Mouse (Mus musculus): ENCODE data around the gene Ndufaf7. TPM values are rescaled to one million over a fixed set of nuclear protein-coding genes. Genes with fewer than 3 reads are reported as not detected.

Gene Ndufaf7
- total and polyA plus RNA-seq, 2 experiments from 2014 or later = 31.8 to 60.7 TPM

GRCm38 (mm10) chr17:78989015-78989414, 52.1 kb downstream of the Ndufaf7 start:
- Histone ChIP-seq H3K9me3 (replicated peaks; ENCODE audit: control insufficient read depth, low read length) (no peaks in the 10 kb centered on the region), H3K4me1 (ENCODE audit: control insufficient read depth, insufficient read depth) (no peaks in the 10 kb centered on the region), H3K4me3 (ENCODE audit: low read depth, low read length) (no peak overlapping the region), H3K9ac (replicated peaks; ENCODE audit: low read depth, low read length) (no peak overlapping the region), H3K27ac (ENCODE audit: low read depth) (no peak overlapping the region), H3K36me3 (replicated peaks; ENCODE audit: control insufficient read depth, insufficient read depth, low read length) (peaks cover 6% of the 10 kb centered on the region), H3K27me3 (ENCODE audit: control insufficient read depth, insufficient read depth, low read length) (no peaks in the 10 kb centered on the region), H3K4me2 (ENCODE audit: low read depth, low read length) (no peak overlapping the region)
- TF ChIP-seq CTCF (IDR thresholded peaks at IDR 0.05; ENCODE audit: low read depth) = no peak
- TF ChIP-seq EP300 (IDR thresholded peaks at IDR 0.05; ENCODE audit: low read depth) = no peak
- WGBS = 67% methylated on average over 8 of the region's 8 CpGs
- no peak for DNase-seq (ENCODE audit: low spot score)
- ATAC-seq (ENCODE audit: insufficient read depth, low read depth) = no peak

GRCm38 (mm10) chr17:78991549-78991948, 54.6 kb downstream of the Ndufaf7 start:
- Histone ChIP-seq H3K36me3 (replicated peaks; ENCODE audit: control insufficient read depth, insufficient read depth, low read length) (no peaks in the 10 kb centered on the region), H3K4me3 (ENCODE audit: low read depth, low read length) (no peak overlapping the region), H3K27me3 (ENCODE audit: control insufficient read depth, insufficient read depth, low read length) (no peaks in the 10 kb centered on the region), H3K4me2 (ENCODE audit: low read depth, low read length) (no peak overlapping the region), H3K27ac (ENCODE audit: low read depth) (no peak overlapping the region), H3K4me1 (ENCODE audit: control insufficient read depth, insufficient read depth) (peaks cover 8% of the 10 kb centered on the region; the same call in 1 of the 2 replicates), H3K9ac (replicated peaks; ENCODE audit: low read depth, low read length) (no peak overlapping the region), H3K9me3 (replicated peaks; ENCODE audit: control insufficient read depth, low read length) (no peaks in the 10 kb centered on the region)
- no peak for TF ChIP-seq EP300 (IDR thresholded peaks at IDR 0.05; ENCODE audit: low read depth)
- TF ChIP-seq CTCF (IDR thresholded peaks at IDR 0.05; ENCODE audit: low read depth) = no peak
- DNase-seq (ENCODE audit: low spot score) = no peak
- 89% methylated on average over 2 of the region's 2 CpGs for WGBS
- ATAC-seq (ENCODE audit: insufficient read depth, low read depth) = no peak

DNA sequence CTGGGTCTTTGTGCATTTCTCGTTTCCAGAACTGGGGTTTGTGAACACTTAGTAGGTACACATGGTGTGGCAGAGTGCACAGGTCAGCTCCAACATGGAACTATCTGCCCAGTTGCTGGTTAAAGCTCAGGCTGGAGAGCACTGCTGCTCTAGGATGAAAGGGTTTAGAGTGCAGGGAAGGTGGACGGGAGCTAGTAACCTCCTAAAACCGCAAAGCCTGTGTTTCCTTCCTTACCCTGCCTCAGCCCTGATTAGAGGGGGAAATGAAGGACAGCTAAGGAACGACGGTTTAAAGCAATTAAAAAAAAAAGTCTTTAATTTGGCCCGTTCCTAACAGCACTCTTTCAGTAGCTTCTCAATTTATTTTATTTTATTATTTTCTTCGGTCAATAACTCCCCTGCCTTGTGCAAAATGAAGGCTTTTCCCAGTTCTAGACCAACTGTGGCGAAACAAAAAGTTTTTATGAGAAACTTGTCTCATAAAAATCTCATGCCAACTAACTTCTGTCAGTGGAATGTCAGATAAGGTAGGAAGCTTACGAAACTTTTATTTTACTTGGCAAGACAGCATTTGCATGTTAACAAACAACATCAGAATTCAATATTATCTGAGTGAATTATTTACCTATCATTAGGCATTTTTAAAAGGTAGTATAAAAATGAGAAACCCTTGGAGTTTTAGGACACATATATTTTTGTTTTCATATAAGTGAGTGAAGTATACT, 55.5 kb downstream of the Ndufaf7 start:
- no peak for ATAC-seq (ENCODE audit: insufficient read depth, low read depth)
- 55% methylated on average over 9 of the region's 9 CpGs for WGBS
- no peak overlapping the region for H3K4me2 ChIP-seq (ENCODE audit: low read depth, low read length)
- no peaks in the 10 kb centered on the region for H3K36me3 ChIP-seq (replicated peaks; ENCODE audit: control insufficient read depth, insufficient read depth, low read length)
- H3K27ac ChIP-seq (ENCODE audit: low read depth) = peak overlapping the region; percentile 39; the same call in 1 of the 2 replicates
- H3K27me3 ChIP-seq (ENCODE audit: control insufficient read depth, insufficient read depth, low read length) = no peaks in the 10 kb centered on the region
- DNase-seq (ENCODE audit: low spot score) = no peak
- no peak overlapping the region for H3K9ac ChIP-seq (replicated peaks; ENCODE audit: low read depth, low read length)
- TF ChIP-seq CTCF (IDR thresholded peaks at IDR 0.05; ENCODE audit: low read depth) = no peak
- TF ChIP-seq EP300 (IDR thresholded peaks at IDR 0.05; ENCODE audit: low read depth) = no peak
- H3K9me3 ChIP-seq (replicated peaks; ENCODE audit: control insufficient read depth, low read length) = no peaks in the 10 kb centered on the region
- H3K4me3 ChIP-seq (ENCODE audit: low read depth, low read length) = no peak overlapping the region
- peaks cover 8% of the 10 kb centered on the region; the same call in 1 of the 2 replicates for H3K4me1 ChIP-seq (ENCODE audit: control insufficient read depth, insufficient read depth)

GRCm38 (mm10) chr17:78993670-78994069, 56.7 kb downstream of the Ndufaf7 start:
- ATAC-seq (ENCODE audit: insufficient read depth, low read depth) (no peak), DNase-seq (ENCODE audit: low spot score) (no peak)
- H3K27me3 ChIP-seq (ENCODE audit: control insufficient read depth, insufficient read depth, low read length) = no peaks in the 10 kb centered on the region
- H3K9me3 ChIP-seq (replicated peaks; ENCODE audit: control insufficient read depth, low read length) = no peaks in the 10 kb centered on the region
- H3K4me1 ChIP-seq (ENCODE audit: control insufficient read depth, insufficient read depth) = peaks cover 8% of the 10 kb centered on the region; the same call in 1 of the 2 replicates
- no peak overlapping the region for H3K4me2 ChIP-seq (ENCODE audit: low read depth, low read length)
- H3K9ac ChIP-seq (replicated peaks; ENCODE audit: low read depth, low read length) = no peak overlapping the region
- H3K36me3 ChIP-seq (replicated peaks; ENCODE audit: control insufficient read depth, insufficient read depth, low read length) = no peaks in the 10 kb centered on the region
- TF ChIP-seq CTCF (IDR thresholded peaks at IDR 0.05; ENCODE audit: low read depth) = no peak
- TF ChIP-seq EP300 (IDR thresholded peaks at IDR 0.05; ENCODE audit: low read depth) = no peak
- no peak overlapping the region for H3K4me3 ChIP-seq (ENCODE audit: low read depth, low read length)
- 80% methylated on average over 2 of the region's 2 CpGs for WGBS
- no peak overlapping the region for H3K27ac ChIP-seq (ENCODE audit: low read depth)

DNA sequence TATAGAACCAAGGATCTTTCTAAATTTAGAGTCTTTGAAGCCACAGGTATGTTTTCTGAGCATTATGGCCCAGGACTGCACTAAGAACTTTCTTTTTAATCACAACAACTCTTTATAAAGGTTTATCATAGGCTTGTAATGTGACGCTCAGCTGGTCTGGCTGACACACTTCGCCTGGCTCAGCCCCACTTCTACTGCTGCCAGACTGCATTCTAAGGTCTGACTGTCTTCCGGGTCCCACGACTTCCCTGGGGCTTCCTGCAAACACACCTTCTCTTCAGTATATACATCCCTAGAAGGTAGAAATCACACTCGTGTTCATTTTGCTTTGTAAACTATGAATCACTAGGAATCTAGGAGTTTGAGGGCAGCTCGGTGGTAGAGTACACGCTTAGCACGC, 57.4 kb downstream of the Ndufaf7 start:
- 65% methylated on average over 8 of the region's 8 CpGs for WGBS
- Histone ChIP-seq H3K27me3 (ENCODE audit: control insufficient read depth, insufficient read depth, low read length) (no peaks in the 10 kb centered on the region), H3K4me2 (ENCODE audit: low read depth, low read length) (no peak overlapping the region), H3K9me3 (replicated peaks; ENCODE audit: control insufficient read depth, low read length) (no peaks in the 10 kb centered on the region), H3K36me3 (replicated peaks; ENCODE audit: control insufficient read depth, insufficient read depth, low read length) (no peaks in the 10 kb centered on the region), H3K4me3 (ENCODE audit: low read depth, low read length) (no peak overlapping the region), H3K9ac (replicated peaks; ENCODE audit: low read depth, low read length) (no peak overlapping the region), H3K4me1 (ENCODE audit: control insufficient read depth, insufficient read depth) (peaks cover 8% of the 10 kb centered on the region; the same call in 1 of the 2 replicates), H3K27ac (ENCODE audit: low read depth) (peak overlapping the region; percentile 15; the same call in 1 of the 2 replicates)
- ATAC-seq (ENCODE audit: insufficient read depth, low read depth) (no peak), DNase-seq (ENCODE audit: low spot score) (no peak)
- TF ChIP-seq CTCF (IDR thresholded peaks at IDR 0.05; ENCODE audit: low read depth) (no peak), EP300 (IDR thresholded peaks at IDR 0.05; ENCODE audit: low read depth) (no peak)

Data from heart, postnatal 0 days (tissue).